Mouse (Mus musculus) left cerebral cortex, adult 2 months (tissue): ENCODE measurements around the gene Ms4a14. TPM values are rescaled to one million over a fixed set of nuclear protein-coding genes. Genes with fewer than 3 reads are reported as not detected.
"Not testable (repeated sequence)": the region's sequence is repeated elsewhere in the genome, so short reads cannot be mapped to it uniquely, and the experiment has no call there.

ENCODE experiments used
- DNase-seq, 2 experiments: peaks; one replicate each; pipeline ENCODE4 v3.0.0; 2021 to 2022; ENCODE audit warnings: low spot score in 2 of 2, mixed read lengths in 1 of 2; ENCODE audit errors: extremely low spot score in 1 of 2
- H3K27ac ChIP-seq: fragments of 200-600 bp; 2 replicates; pipeline ENCODE4 v1.8.1; 2022
- H3K4me3 ChIP-seq: fragments of 200-600 bp; 2 replicates; pipeline ENCODE4 v1.8.1; 2022
- CTCF ChIP-seq: fragments of 200-600 bp; IDR thresholded peaks from 2 replicates; pipeline ENCODE4 v1.8.1; 2022; ENCODE audit warnings: antibody characterized with exemption, mild to moderate bottlenecking, moderate library complexity
- intact Hi-C: fragments of 180-260 bp; cut with DNase I; formaldehyde crosslinking; loops from one replicate; pipeline ENCODE4 v1.15.1; 2025
- total RNA-seq, 2 experiments: library from RNA; stranded (reverse); gene quantifications; 2 replicates each; pipeline ENCODE4 v1.2.3; 2021

The Ms4a14 gene
- total RNA-seq, 2 experiments from 2014 or later: not detected

DNA sequence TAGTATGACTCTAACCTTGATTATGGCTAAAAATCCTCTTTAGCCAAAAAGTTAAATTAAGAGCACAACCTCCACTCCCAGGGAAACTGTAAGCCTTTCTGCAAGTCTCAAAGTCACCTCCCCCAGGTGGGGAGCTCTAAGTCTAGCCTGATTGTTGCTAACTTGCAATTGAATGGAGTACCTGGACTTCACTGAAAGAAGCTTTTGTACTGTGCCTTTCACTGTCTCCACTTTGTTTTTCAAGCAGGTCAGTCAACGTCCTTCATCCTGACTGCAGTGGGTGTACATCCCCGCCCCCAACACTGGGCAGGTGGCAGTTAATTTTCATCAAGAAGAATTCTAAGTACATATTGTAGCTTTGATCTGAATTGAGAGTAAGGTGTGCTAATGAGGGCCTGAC is 15.3 kb downstream of the Ms4a14 start:
- no peak for TF ChIP-seq CTCF
- intact Hi-C loops: no loop called here
- DNase-seq: no peak

DNA sequence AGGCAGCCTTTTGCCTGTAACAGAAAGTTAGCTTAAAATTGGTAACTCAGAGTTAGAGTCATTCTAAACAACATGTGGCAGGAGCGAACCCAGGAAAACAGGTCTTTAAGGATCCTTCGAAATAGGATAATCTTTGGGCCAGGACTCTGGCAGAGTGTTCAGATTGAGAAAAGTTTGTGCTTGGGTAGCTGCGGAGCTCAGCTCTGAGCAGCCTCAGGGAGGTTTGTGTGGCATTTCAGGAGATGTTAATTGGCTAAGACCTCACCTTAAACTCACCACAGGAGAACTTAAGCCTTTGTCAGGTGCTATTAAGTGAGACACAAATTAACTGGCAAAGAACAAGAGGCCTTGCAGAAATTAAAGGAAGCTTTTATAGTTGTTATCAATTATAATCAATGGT is 20.6 kb downstream of the Ms4a14 start:
- DNase-seq, H3K4me3 ChIP-seq, H3K27ac ChIP-seq, intact Hi-C loops: not testable (repeated sequence)

More for the DNA sequence above, 15.3 kb downstream of the Ms4a14 start:
- no peak overlapping the region for H3K27ac ChIP-seq
- H3K4me3 ChIP-seq: no peak overlapping the region

GRCm38 (mm10) chr19:11292990-11293389 is 21.3 kb downstream of the Ms4a14 start:
- TF ChIP-seq CTCF: no peak
- Histone ChIP-seq H3K4me3 (peak overlapping the region; percentile 37), H3K27ac (no peak overlapping the region)
- DNase-seq: no peak
- intact Hi-C loops: no loop called here

GRCm38 (mm10) chr19:11283773-11284172 is 30.5 kb downstream of the Ms4a14 start, which contains the start of gene Ms4a5:
Gene Ms4a5, minus strand, starts transcription at chr19:11283873.
- TF ChIP-seq CTCF: no peak
- intact Hi-C loops: no loop called here
- H3K4me3 ChIP-seq: no peak within 1 kb of the TSS
- no peak within 1 kb of the TSS for H3K27ac ChIP-seq
- DNase-seq: no peak

- Histone ChIP-seq H3K4me3 (no peak overlapping the region), H3K27ac (no peak overlapping the region)
- no peak for TF ChIP-seq CTCF
- intact Hi-C loops: no loop called here
- no peak for DNase-seq
These were observed 34.0 kb downstream of the Ms4a14 start for GRCm38 (mm10) chr19:11280223-11280622.

DNA sequence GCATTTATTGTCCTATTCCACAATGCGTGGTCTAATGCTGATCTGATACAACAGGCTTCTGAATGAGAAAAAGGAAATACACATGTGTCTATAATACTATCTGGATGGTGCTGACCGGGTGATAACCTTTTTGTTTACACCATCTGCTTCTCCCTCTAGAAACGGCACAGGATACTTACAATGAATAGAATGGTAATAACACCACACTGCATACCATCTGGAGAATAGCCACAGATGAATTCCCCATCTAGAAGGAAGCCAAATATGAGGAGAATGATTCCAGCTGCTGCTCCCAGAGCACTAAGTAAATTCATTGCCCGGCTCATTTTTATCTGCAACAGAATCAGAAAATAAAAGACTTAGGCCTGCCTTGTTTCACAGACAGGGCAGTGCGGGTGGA is 37.8 kb downstream of the Ms4a14 start:
- Histone ChIP-seq H3K27ac (no peak overlapping the region), H3K4me3 (no peak overlapping the region)
- TF ChIP-seq CTCF: no peak
- DNase-seq: no peak
- intact Hi-C loops: no loop called here

GRCm38 (mm10) chr19:11266956-11267355 is 47.3 kb downstream of the Ms4a14 start:
- intact Hi-C loops: no loop called here
- Histone ChIP-seq H3K27ac (no peak overlapping the region), H3K4me3 (no peak overlapping the region)
- no peak for TF ChIP-seq CTCF
- no peak for DNase-seq

DNA sequence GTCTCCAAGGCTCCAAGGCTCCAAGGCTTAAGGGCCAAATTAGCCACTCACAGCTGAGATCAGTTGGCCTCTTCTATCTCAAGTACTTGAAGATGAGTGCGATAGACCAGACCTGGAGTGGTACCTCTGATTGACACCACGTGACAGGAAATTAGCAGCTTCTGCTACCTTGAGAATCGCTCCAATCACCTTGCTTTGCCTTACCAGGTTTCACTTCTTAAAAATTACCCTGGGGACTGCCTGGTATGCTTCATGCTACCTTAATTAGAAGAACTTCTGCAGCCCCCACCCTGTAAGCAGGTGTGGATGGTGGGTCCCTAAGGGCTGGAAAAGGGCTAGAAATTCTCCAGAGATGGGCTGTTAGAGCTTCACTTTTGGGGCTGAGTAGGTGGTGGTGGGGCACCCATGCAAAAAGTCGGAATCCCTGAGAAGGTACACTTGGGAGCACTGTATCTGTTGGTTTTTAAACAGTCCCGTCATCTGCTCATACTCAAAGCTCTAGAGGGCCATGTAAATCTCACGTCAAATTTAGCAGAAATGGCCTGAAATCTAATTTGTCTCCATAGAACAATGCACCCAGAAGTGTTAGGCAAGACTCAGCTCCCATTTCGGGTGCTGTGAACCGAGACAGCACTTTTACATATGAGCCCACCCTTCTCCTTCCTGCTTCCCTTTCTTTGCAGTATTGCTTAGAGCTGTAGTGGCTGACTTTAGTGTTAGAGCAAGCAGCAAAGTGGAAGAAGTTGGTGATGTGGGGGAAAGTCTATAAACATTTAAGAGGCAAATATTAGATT is 48.0 kb downstream of the Ms4a14 start, which contains the start of gene Ms4a1:
Ms4a1 (minus strand) TSS at position 190 of the 794 bp plus-strand sequence.
- TF ChIP-seq CTCF: no peak
- intact Hi-C loops: no loop called here
- H3K27ac ChIP-seq: no peak within 1 kb of the TSS
- H3K4me3 ChIP-seq: no peak within 1 kb of the TSS
- no peak for DNase-seq

GRCm38 (mm10) chr19:11264602-11265185 is 49.6 kb downstream of the Ms4a14 start:
- DNase-seq: no peak
- intact Hi-C loops: no loop called here
- no peak for TF ChIP-seq CTCF
- Histone ChIP-seq H3K4me3 (no peak overlapping the region), H3K27ac (no peak overlapping the region)

GRCm38 (mm10) chr19:11263549-11263948 is 50.7 kb downstream of the Ms4a14 start:
- no peak for DNase-seq
- Histone ChIP-seq H3K27ac (no peak overlapping the region), H3K4me3 (no peak overlapping the region)
- intact Hi-C loops: no loop called here
- no peak for TF ChIP-seq CTCF

DNA sequence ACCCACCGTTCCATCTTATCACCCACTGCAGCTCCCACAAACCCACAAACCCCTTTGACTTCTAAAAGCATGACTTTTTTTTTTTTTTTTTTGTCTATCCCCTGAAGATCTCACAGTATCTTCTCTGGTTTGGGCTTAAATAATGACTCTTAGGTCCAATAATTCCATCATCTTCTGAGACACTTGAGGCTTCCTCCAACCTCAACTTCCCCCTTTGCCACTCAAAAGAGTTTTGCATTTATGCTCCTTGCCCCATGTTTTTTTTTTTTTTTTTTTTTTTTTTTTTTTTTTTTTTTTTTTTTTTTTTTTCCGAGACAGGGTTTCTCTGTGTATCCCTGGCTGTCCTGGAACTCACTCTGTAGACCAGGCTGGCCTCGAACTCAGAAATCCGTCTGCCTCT is 51.3 kb downstream of the Ms4a14 start:
- DNase-seq, H3K27ac ChIP-seq, H3K4me3 ChIP-seq, intact Hi-C loops: not testable (repeated sequence)

- DNase-seq: no peak
- Histone ChIP-seq H3K4me3 (no peak overlapping the region), H3K27ac (no peak overlapping the region)
- TF ChIP-seq CTCF: no peak
- intact Hi-C loops: no loop called here
These were observed 52.7 kb downstream of the Ms4a14 start for GRCm38 (mm10) chr19:11261522-11261921.

Other genes starting within 250 kb of the Ms4a14 start
- gene Ms4a8a, start 233.4 kb downstream of the Ms4a14 start, total RNA-seq: not detected
- not detected for gene 1700017D01Rik, start 183.6 kb downstream of the Ms4a14 start, total RNA-seq
- not detected for gene 1700025F22Rik, start 149.1 kb downstream of the Ms4a14 start, total RNA-seq
- not detected for gene Ms4a13, start 117.7 kb downstream of the Ms4a14 start, total RNA-seq
- gene Ms4a12, start 82.0 kb downstream of the Ms4a14 start, total RNA-seq: not detected
- not detected for gene Ms4a1, start 48.2 kb downstream of the Ms4a14 start, total RNA-seq
- not detected for gene Ms4a5, start 30.6 kb downstream of the Ms4a14 start, total RNA-seq
- gene Ms4a7, start 21.7 kb upstream of the Ms4a14 start, total RNA-seq: under 1 TPM; 0.42 to 0.77 TPM
- 1 to 10 TPM in 1 of 2 experiments, under 1 TPM in 1; 0.57 to 1.6 TPM for gene Ms4a4a, start 61.1 kb upstream of the Ms4a14 start, total RNA-seq
- gene Ms4a4c, start 90.3 kb upstream of the Ms4a14 start, total RNA-seq: under 1 TPM in 1 of 2 experiments, not detected in 1; 0.34 TPM
- under 1 TPM in 1 of 2 experiments, not detected in 1; 0.20 TPM for gene Ms4a4b, start 129.1 kb upstream of the Ms4a14 start, total RNA-seq
- gene Ms4a6c, start 154.9 kb upstream of the Ms4a14 start, total RNA-seq: 1 to 10 TPM; 1.4 to 2.3 TPM
- 1 to 10 TPM; 1.3 to 1.5 TPM for gene Gm8369, start 171.5 kb upstream of the Ms4a14 start, total RNA-seq
- 1 to 10 TPM; 1.7 to 2.9 TPM for gene Ms4a6b, start 202.1 kb upstream of the Ms4a14 start, total RNA-seq
- gene Ms4a4d, start 222.3 kb upstream of the Ms4a14 start, total RNA-seq: not detected